Mouse (Mus musculus) midbrain, embryonic 16.5 days (tissue): Measurements from ENCODE around the gene Elovl3. TPM values are rescaled to one million over a fixed set of nuclear protein-coding genes. Genes with fewer than 3 reads are reported as not detected.
"Not testable (repeated sequence)": the region's sequence is repeated elsewhere in the genome, so short reads cannot be mapped to it uniquely, and the experiment has no call there.

ENCODE experiments used
- ATAC-seq: fragments of 200-750 bp; cut with Nextera tagmentation; 2 replicates; pipeline ENCODE4 v1.8.0; 2017; ENCODE audit warnings: moderate TSS enrichment
- H3K27ac ChIP-seq: fragments of 300-500 bp; sonication (generic); 2 replicates; pipeline ENCODE4 v1.5.1; 2014; ENCODE audit warnings: mild to moderate bottlenecking, low read length, mixed read lengths
- H3K27me3 ChIP-seq: fragments of 300-500 bp; sonication (generic); 2 replicates; pipeline ENCODE4 v1.6.1; 2014; ENCODE audit warnings: low read depth, low read length, mixed read lengths; ENCODE audit not compliant: control insufficient read depth, insufficient read depth
- H3K36me3 ChIP-seq: fragments of 300-500 bp; sonication (generic); 2 replicates; pipeline ENCODE4 v1.6.1; 2014; ENCODE audit warnings: mild to moderate bottlenecking, low read length, moderate library complexity, mixed read lengths; ENCODE audit not compliant: control insufficient read depth, insufficient read depth
- H3K4me1 ChIP-seq: fragments of 300-500 bp; sonication (generic); 2 replicates; pipeline ENCODE4 v1.6.1; 2014; ENCODE audit warnings: mild to moderate bottlenecking, low read length, mixed read lengths; ENCODE audit not compliant: control insufficient read depth, insufficient read depth
- H3K4me2 ChIP-seq: fragments of 300-500 bp; sonication (generic); 2 replicates; pipeline ENCODE4 v1.6.1; 2014; ENCODE audit warnings: mild to moderate bottlenecking, low read length, mixed read lengths
- H3K4me3 ChIP-seq: fragments of 300-500 bp; sonication (generic); 2 replicates; pipeline ENCODE4 v1.5.1; 2014; ENCODE audit warnings: low read depth, mild to moderate bottlenecking, low read length, moderate library complexity, mixed read lengths
- H3K9ac ChIP-seq: fragments of 300-500 bp; sonication (generic); 2 replicates; pipeline ENCODE4 v1.6.1; 2014; ENCODE audit warnings: low read depth, low read length, mixed read lengths
- H3K9me3 ChIP-seq: fragments of 300-500 bp; sonication (generic); replicated peaks from 2 replicates; pipeline ENCODE4 v1.6.1; 2014; ENCODE audit warnings: mild to moderate bottlenecking, low read length, mixed read lengths; ENCODE audit not compliant: control insufficient read depth, poor library complexity, severe bottlenecking
- WGBS: fragments of 180-500 bp; shearing (Covaris S2); extraction: QIAGEN DNeasy Blood & Tissue Kit; methylation state at CpG from one replicate; pipeline ENCODE4 v1.1.7; 2014; 5-methylcytosine and 5-hydroxymethylcytosine counted together
- polyA plus RNA-seq: library from polyadenylated mRNA; unstranded; fragments of >200 nt; fragmentation: Nextera tagmentation; extraction: Ambion mirVana; gene quantifications from 2 replicates; pipeline ENCODE4 v1.2.1, GENCODE M21; 2015

The Elovl3 gene
- polyA plus RNA-seq, 1 experiment from 2014 or later = 0.15 TPM

DNA sequence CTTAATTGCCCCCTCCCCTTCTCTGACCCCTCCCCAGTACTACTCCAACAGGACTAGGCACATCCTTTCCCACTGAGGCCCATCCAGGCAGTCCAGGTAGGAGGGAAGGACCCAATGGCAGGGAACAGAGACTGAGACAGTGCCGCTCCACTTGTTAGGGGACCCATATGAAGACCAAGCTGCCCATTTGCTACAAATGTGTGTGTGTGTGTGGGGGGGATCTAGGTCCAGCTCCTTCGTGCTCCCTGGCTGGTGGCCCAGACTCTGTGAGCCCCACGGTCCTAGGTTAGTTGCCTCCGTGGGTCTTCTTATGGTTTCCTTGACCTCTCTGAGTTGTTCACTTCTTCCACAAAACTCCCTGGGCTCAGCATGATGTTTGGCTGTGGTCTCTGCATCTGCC is 5.4 kb upstream of the Elovl3 start:
- Histone ChIP-seq H3K9ac (no peak overlapping the region), H3K4me3 (no peak overlapping the region), H3K36me3 (no peaks in the 10 kb centered on the region), H3K4me1 (no peaks in the 10 kb centered on the region), H3K9me3 (no peaks in the 10 kb centered on the region), H3K27me3 (peaks cover 15% of the 10 kb centered on the region), H3K27ac (no peak overlapping the region), H3K4me2 (no peak overlapping the region)
- WGBS = 94% methylated on average over 4 of the region's 4 CpGs
- no peak for ATAC-seq

DNA sequence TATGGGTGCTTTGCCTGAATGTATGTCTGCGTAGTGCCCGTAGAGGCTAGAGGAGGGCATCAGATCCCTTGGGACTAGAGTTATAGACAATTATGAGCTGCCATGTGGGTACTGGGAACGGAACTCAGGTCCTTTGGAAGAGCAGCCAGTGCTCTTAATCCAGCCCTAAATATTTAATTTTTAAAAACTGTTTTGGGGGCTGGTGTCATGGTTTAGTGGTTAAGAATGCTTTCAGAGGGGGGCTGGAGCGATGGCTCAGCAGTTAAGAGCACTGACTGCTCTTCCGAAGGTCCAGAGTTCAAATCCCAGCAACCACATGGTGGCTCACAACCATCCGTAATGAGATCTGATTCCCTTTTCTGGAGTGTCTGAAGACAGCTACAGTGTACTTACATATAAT is 2.0 kb upstream of the Elovl3 start:
- H3K4me2 ChIP-seq, ATAC-seq, H3K9ac ChIP-seq, H3K4me1 ChIP-seq, H3K36me3 ChIP-seq, H3K27ac ChIP-seq, H3K9me3 ChIP-seq, H3K4me3 ChIP-seq: not testable (repeated sequence)
- H3K27me3 ChIP-seq = peaks cover 40% of the 10 kb centered on the region
- WGBS = 76% methylated on average over 6 of the region's 6 CpGs

DNA sequence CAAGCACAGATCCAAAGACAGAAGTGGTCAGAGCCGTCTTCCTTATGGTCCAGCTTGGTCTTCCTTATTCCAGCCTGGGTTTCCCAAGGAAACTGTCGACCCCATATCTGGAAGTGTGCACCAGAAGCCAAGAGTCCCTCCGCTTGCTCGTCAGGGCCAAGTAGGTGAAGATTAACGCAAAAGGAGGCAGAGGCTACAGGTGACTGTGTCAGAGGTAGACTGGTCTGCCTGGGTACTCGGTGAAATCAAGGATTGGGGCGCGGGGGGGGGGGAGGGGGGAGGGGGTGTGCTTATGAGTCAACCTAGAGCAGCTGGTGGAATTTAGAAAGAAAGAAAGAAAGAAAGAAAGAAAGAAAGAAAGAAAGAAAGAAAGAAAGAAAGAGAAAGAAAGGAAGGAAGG is 414 bp upstream of the Elovl3 start:
- H3K27ac ChIP-seq = no peak overlapping the region
- no peaks in the 10 kb centered on the region for H3K9me3 ChIP-seq
- no peaks in the 10 kb centered on the region for H3K36me3 ChIP-seq
- no peak for ATAC-seq
- peaks cover 42% of the 10 kb centered on the region for H3K27me3 ChIP-seq
- peaks cover 12% of the 10 kb centered on the region; the same call in 1 of the 2 replicates for H3K4me1 ChIP-seq
- no peak overlapping the region for H3K4me3 ChIP-seq
- H3K4me2 ChIP-seq = peak overlapping the region; percentile 39
- WGBS = 18% methylated on average over 5 of the region's 8 CpGs
- H3K9ac ChIP-seq = no peak overlapping the region

DNA sequence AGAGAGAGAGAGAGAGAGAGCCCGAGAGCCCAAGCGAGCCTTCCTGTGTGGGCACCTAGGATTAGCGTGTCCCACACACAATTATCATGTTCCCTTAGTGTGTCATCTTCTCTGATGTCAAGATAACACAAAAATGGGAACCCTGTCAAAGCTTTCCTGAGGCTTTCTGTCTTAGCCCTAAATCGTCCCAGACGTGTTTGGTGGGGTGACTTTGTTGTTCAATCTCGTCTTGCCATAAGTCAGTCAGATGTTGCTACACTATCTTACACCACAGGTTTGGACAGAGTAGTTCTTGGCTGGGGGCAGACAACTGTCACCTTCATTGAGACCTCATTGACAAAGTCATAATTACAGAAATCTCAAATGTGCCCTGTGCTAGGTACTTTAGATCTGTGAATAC is 880 bp downstream of the Elovl3 start:
- H3K4me1 ChIP-seq = peaks cover 17% of the 10 kb centered on the region; the same call in 1 of the 2 replicates
- H3K27me3 ChIP-seq = peaks cover 50% of the 10 kb centered on the region
- H3K27ac ChIP-seq = no peak overlapping the region
- no peaks in the 10 kb centered on the region for H3K36me3 ChIP-seq
- WGBS = 22% methylated on average over 6 of the region's 6 CpGs
- no peaks in the 10 kb centered on the region for H3K9me3 ChIP-seq
- H3K4me2 ChIP-seq = no peak overlapping the region
- ATAC-seq = no peak
- no peak overlapping the region for H3K4me3 ChIP-seq
- H3K9ac ChIP-seq = no peak overlapping the region

DNA sequence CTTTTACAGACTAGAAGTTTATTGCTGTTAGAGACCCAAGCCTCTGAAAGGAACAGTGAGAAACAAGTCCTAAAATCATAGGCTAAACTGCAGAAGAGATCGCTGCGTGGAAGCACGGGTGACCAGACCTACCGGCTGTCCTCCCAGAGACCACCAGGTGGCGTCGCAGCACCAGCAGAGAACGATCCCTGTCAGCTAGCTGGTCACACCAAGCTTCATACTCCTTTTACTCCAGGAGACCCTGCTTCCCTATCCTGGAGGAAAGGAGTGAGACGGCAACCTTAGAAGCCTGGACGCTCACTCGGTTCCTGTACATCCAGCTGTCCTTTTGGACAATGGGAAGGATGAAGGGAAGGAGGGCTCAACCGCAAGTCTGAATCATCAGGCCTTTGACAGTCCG is 3.6 kb downstream of the Elovl3 start:
- no peaks in the 10 kb centered on the region for H3K36me3 ChIP-seq
- H3K27me3 ChIP-seq = peaks cover 61% of the 10 kb centered on the region
- WGBS = 1% methylated on average over 12 of the region's 12 CpGs
- no peak overlapping the region for H3K27ac ChIP-seq
- peak overlapping the region; percentile 63 for H3K4me3 ChIP-seq
- peak overlapping the region; percentile 70; the same call in 1 of the 2 replicates for H3K9ac ChIP-seq
- peaks cover 17% of the 10 kb centered on the region; the same call in 1 of the 2 replicates for H3K4me1 ChIP-seq
- peak overlapping the region; percentile 100 for H3K4me2 ChIP-seq
- peak; percentile 74 for ATAC-seq
- H3K9me3 ChIP-seq = no peaks in the 10 kb centered on the region

DNA sequence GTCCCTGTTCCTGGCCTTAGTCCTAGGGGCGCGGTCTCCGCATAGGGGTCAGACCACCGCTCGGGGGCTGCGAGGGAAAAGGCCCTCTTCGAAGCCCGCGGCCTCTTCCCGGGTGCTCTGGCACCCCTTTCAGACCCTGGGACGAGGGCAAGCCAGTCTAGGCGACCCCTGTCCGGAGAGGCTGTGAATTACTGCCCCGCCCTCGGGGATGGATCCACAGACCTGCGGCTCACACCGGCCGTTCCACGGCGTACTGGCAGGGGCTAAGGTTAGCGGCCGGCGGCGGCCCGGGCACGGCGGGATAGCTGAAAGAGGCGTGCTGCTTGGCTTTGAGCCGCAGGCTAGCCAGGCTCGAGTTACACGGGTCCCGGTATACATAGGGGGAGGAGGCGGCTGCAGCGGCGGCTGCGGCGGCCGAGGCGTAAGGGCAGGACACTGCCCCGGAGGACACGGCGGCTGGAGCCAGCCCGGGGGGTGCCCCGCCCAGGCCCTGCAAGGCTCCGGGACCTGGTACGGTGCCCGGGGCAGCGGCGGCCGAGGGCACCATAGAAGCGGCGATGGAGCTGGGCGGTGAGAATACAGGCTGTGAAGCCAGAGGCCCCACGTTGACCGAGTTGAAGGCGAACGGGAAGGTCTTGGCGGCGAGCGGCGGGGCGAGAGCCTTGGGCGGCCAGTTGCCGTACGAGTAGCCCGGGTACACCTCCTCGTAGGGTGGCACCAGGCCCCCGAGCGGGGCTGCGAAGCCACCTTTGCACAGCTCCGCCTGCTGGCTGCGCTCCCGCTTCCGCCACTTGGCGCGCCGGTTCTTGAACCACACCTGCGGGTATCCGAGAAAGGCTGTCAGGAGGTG is 4.3 kb downstream of the Elovl3 start:
- Histone ChIP-seq H3K4me3 (peak overlapping the region; percentile 63), H3K9me3 (no peaks in the 10 kb centered on the region), H3K36me3 (no peaks in the 10 kb centered on the region), H3K4me1 (peaks cover 17% of the 10 kb centered on the region; the same call in 1 of the 2 replicates), H3K27me3 (peaks cover 54% of the 10 kb centered on the region), H3K4me2 (peak overlapping the region; percentile 100), H3K27ac (no peak overlapping the region), H3K9ac (peak overlapping the region; percentile 70)
- peak; percentile 63 for ATAC-seq
- under 1% methylated on average over 78 of the region's 79 CpGs for WGBS

DNA sequence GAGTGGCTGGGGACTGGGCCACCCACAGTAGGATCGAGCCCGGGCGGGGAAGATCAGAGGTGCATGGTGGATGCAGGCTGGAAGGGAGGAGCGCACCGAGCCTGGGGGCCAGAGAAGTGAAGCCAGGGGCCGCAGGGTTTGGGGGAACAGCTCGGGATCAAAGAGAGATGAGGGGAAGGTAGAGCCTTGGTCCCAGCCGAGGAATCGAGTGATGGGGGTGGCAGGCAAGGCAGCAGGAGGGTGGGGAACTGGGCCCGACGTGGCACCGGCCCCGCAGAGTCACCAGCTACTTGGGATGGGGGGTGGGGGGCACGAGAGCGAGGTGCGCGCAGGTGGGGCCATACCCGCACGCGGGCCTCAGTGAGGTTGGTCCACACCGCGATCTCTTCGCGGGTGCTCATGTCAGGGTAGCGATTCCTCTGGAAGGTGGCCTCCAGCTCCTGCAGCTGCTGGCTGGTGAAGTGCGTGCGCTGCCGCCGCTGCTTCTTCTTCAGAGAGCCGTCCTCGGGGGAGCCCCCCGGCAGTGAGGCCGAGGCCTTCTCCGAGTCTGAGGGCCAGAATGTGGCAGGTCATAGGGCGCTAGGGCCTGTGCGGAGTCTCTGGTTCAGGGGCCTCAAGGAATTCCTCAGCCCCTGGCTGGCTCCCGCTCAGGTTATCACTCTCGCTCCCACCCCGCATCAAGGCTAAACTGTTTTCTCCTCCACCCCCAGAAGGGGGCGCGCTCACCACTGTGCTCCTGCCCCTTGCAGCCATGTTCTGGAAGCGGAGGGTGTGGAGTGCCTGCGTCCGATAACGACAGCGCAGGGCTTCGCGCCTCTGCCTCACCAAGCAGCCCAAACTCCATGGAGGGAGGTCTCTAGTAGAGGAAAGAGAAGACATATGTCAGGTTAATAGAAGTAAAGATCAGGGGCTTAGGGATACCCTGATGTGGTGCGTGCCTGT is 5.2 kb downstream of the Elovl3 start:
- H3K4me1 ChIP-seq = peaks cover 13% of the 10 kb centered on the region; the same call in 1 of the 2 replicates
- no peak overlapping the region for H3K27ac ChIP-seq
- H3K27me3 ChIP-seq = peaks cover 49% of the 10 kb centered on the region
- ATAC-seq = no peak
- peak overlapping the region; percentile 63 for H3K4me3 ChIP-seq
- no peaks in the 10 kb centered on the region for H3K36me3 ChIP-seq
- H3K9ac ChIP-seq = peak overlapping the region; percentile 70
- peak overlapping the region; percentile 100 for H3K4me2 ChIP-seq
- H3K9me3 ChIP-seq = no peaks in the 10 kb centered on the region
- WGBS = 2% methylated on average over 49 of the region's 49 CpGs

DNA sequence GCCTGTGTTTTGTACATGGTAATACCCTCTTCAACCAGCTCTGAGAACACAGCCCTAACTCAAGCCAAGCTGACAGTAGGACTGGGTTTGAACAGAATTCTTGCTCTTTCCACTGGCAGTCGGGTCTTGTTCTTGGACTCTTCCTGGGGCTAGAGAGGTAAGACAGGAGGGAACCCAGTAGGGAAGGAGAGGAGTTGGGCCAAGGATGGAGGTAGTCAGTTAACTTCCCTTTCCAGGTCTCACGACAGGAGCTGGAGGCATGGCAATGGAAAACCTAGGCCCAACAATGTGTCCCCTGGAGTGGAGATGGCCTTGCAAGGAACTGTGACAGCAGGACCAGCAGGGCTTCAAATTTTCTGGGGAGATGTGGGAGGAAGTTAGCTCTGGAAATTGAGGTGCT is 8.6 kb downstream of the Elovl3 start:
- Histone ChIP-seq H3K27me3 (peaks cover 29% of the 10 kb centered on the region), H3K36me3 (no peaks in the 10 kb centered on the region), H3K9ac (no peak overlapping the region), H3K9me3 (no peaks in the 10 kb centered on the region), H3K4me3 (no peak overlapping the region), H3K4me2 (no peak overlapping the region), H3K4me1 (peaks cover 11% of the 10 kb centered on the region; the same call in 1 of the 2 replicates), H3K27ac (no peak overlapping the region)
- WGBS = 60% methylated on average over 2 of the region's 2 CpGs
- ATAC-seq = no peak
